Mouse (Mus musculus) brain, embryonic 14.5 days (tissue): ENCODE data around the gene Rps12-ps3.

ENCODE experiments used
- CTCF ChIP-seq: fragments of 200-500 bp; IDR thresholded peaks from 2 replicates; pipeline ENCODE4 v1.5.1; 2012; ENCODE audit warnings: inconsistent platforms, mild to moderate bottlenecking, moderate library complexity, borderline replicate concordance; ENCODE audit not compliant: insufficient read depth, insufficient read length; ENCODE audit errors: extremely low read depth
- POLR2A ChIP-seq: fragments of 200-500 bp; IDR thresholded peaks from 2 replicates; pipeline ENCODE4 v1.6.1; 2012; ENCODE audit warnings: mild to moderate bottlenecking, inconsistent platforms, borderline replicate concordance; ENCODE audit not compliant: poor library complexity, insufficient read depth, insufficient read length, severe bottlenecking; ENCODE audit errors: extremely low read depth

- no peak for TF ChIP-seq CTCF
- TF ChIP-seq POLR2A: no peak
Measured at GRCm38 (mm10) chr19:59330816-59331225, 8.7 kb downstream of the Rps12-ps3 start.
